Mouse (Mus musculus): ENCODE data around the gene Zfr.
"Not testable (repeated sequence)": the region's sequence is repeated elsewhere in the genome, so short reads cannot be mapped to it uniquely, and the experiment has no call there.

Gene Zfr

DNA sequence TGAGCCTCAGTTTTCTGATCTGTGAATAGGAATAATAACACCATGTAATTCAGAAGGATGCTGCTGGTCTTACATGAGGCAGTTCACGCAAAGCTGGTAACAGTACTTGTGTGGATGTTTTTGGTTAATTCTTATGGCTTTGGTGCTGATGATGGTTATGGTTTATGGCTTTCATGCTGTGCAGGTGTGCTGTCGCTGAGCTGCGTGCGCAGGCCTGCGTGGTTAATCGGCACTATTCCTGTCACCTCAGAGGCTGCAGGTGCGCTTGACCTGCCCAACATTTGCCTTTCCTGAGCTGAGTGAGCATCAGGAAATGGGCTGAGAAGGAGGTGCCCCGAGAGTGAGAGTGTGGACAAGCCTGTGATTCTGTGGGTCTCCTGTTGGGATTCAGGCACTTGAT, 98.5 kb downstream of the Zfr start:
- DNase-seq (ENCODE audit: low spot score in 2 of 2), result no peak

GRCm38 (mm10) chr15:12216798-12217197, 99.2 kb downstream of the Zfr start:
- no peak for DNase-seq (ENCODE audit: low spot score in 2 of 2)

DNA sequence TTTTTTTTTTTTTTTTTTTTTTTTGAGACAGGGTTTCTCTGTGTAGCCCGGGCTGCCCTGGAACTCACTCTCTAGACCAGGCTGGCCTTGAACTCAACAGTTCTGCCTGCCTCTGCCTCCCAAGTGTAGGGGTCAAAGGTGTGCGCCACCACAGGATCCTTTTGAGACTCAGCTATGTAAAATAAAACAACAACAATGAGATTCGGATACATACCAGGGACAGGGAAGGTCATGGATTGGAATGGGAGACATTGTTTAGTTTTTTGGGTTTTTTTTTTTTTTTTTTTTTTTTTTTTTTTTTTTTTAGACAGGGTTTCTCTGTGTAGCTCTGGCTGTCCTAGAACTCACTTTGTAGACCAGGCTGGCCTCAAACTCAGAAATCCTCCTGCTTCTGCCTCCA, 99.7 kb downstream of the Zfr start:
- not testable (repeated sequence) for DNase-seq (ENCODE audit: low spot score in 2 of 2)

GRCm38 (mm10) chr15:12217849-12218248, 100.2 kb downstream of the Zfr start:
- DNase-seq (ENCODE audit: low spot score in 2 of 2), result no peak

- no peak for DNase-seq (ENCODE audit: low spot score in 2 of 2)
Measured at GRCm38 (mm10) chr15:12218583-12219382, 101.2 kb downstream of the Zfr start.

GRCm38 (mm10) chr15:12221131-12221530, 103.5 kb downstream of the Zfr start:
- DNase-seq (ENCODE audit: low spot score in 2 of 2), result no peak

GRCm38 (mm10) chr15:12222564-12223302, 105.1 kb downstream of the Zfr start:
- no peak for DNase-seq (ENCODE audit: low spot score in 2 of 2)

DNA sequence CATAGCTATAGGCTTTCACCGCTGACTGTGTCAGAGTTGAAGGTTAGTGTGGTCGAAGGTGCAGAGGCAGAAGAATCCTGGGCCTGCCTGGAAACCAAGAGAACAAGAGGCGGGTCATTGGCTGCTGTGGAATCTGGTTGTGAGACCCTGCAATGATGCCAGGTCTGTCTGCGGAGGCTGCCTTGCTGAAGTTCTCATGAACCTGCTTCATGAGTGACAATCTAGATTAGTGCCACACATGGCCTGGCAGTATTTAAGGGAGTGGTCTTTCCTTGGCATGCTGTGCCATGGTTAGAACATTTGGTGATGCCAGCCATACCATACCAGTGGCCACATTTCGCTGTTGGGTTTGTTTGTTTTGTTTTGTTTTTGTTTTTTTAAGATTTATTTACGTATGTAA, 105.8 kb downstream of the Zfr start:
- no peak for DNase-seq (ENCODE audit: low spot score in 2 of 2)

DNA sequence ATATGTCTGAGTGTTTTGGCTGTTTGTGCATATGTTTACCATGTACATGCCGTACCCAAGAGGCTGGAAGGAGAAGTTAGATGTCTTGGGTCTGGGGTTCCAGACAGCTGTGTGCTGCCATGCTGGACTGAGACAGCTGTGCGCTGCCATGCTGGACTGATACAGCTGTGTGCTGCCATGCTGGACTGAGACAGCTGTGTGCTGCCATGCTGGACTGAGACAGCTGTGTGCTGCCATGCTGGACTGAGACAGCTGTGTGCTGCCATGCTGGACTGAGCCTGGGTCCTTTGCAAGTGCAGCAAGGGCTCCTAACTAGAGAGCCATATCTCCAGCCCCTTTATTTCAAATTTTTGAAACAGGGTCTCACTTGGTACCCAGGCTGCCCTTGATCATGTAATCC, 106.6 kb downstream of the Zfr start:
- DNase-seq (ENCODE audit: low spot score in 2 of 2), result no peak

GRCm38 (mm10) chr15:12225062-12225461, 107.4 kb downstream of the Zfr start:
- DNase-seq (ENCODE audit: low spot score in 2 of 2), result no peak

DNA sequence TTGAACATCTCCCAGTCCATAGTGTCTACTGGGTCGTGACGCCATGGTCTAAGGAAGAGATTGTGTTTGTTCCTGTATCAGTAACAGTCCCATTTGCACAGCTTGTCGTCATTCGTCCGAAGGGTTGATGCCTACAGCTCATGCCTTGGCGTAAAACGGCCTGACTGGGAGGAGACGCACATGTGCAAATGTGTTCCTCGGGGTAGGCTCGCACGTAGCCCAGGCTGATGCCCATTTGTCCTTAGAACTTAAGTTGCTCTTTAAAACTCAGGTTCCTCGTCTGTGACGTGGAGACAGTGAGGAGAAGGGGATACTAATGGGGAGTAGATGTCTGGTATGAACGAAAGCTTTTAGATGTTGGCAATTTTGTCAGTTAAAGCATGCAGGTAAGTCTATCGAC, 109.3 kb downstream of the Zfr start:
- no peak for DNase-seq (ENCODE audit: low spot score in 2 of 2)

- no peak for DNase-seq (ENCODE audit: low spot score in 2 of 2)
Measured at GRCm38 (mm10) chr15:12227355-12227754, 109.7 kb downstream of the Zfr start.

- DNase-seq (ENCODE audit: low spot score in 2 of 2), result no peak
Measured at GRCm38 (mm10) chr15:12229603-12230242, 112.1 kb downstream of the Zfr start.

DNA sequence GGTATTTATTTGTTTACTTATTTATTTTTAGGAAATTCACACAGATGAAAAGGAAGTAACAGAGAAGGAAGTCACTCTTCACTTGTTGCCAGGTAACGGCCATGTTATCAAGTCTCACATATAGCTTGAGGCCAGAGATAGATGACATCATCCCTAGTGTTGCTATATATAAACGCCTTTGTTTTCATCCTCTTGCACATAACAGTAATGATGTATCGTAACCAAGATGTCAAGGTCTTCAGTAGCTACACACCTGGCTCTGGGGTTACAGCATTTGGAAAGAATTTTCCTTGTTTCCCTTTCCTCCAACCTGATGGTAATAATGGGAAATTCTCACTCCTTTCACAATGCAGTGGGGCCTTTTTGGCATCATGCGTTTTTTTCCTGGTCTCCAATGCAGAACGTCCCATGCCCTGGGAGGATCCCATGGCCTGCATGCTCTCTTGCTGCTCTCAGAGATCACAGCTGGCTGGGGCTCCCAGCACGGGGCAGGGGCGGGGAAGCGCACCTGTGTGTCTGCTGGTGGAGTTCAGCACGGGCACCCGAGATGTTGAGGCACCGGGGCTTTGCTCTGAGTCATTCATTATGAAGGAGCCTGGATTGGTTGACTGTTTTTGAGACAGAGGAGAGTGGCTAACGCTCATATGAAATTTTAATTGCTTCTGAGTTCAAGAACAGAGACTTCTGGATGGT, 112.8 kb downstream of the Zfr start:
- DNase-seq (ENCODE audit: low spot score in 2 of 2), result no peak

DNA sequence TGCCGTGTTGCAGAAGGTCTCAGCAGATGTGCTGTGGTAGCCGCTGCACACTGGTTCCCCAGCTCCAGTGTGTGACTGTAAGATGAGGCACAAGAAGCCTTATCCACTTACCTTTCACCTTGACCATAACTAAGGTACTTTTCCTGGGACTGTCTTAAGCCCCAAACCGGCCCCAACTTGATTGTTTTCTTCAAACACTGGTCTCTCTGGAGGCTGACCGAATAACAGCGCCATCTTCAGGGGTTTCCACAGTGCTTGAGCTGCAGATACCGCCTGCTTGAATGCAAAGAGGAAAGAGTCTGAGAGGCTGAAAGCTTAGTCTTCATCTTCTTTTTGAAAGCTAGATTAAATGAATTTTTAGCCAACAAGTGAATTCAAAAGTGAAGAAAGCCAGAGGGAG, 113.8 kb downstream of the Zfr start:
- DNase-seq (ENCODE audit: low spot score in 2 of 2), result no peak

- DNase-seq (ENCODE audit: low spot score in 2 of 2), result no peak
Measured at GRCm38 (mm10) chr15:12232429-12232828, 114.8 kb downstream of the Zfr start.

DNA sequence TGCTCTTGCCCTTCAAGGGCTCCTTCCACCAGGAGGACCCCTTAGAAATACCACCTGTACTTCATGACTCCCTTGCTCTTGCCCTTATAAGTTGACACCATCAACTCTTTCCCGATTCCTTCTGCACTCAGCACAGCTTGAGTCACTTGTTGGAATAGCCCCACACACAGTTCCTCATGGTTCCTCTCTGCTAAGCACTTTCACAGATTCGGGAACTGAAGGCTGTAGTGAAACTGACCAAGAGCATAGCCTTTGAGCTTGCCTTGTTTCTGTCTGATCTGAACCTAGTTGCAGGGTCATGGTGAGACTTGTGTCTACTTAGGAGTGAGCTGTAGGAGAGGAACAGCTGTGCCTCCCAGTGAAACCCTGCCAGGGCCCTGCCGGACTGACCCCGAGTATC, 115.4 kb downstream of the Zfr start:
- DNase-seq (ENCODE audit: low spot score in 2 of 2), result no peak

All from frontal cortex, postnatal 14 days (tissue).